Mouse (Mus musculus) cerebellum, adult 2 months (tissue): ENCODE results near the gene Smim1.

Experiments
- CTCF ChIP-seq: fragments of 200-500 bp; IDR thresholded peaks from 2 replicates; pipeline ENCODE4 v1.5.1; 2011; ENCODE audit warnings: low read depth, mild to moderate bottlenecking, control low read depth, low read length, moderate library complexity, borderline replicate concordance; ENCODE audit not compliant: insufficient read depth
- POLR2A ChIP-seq: fragments of 200-500 bp; IDR thresholded peaks from 2 replicates; pipeline ENCODE4 v1.6.1; 2011; ENCODE audit warnings: low read length, control low read depth, borderline replicate concordance; ENCODE audit not compliant: insufficient read depth

DNA sequence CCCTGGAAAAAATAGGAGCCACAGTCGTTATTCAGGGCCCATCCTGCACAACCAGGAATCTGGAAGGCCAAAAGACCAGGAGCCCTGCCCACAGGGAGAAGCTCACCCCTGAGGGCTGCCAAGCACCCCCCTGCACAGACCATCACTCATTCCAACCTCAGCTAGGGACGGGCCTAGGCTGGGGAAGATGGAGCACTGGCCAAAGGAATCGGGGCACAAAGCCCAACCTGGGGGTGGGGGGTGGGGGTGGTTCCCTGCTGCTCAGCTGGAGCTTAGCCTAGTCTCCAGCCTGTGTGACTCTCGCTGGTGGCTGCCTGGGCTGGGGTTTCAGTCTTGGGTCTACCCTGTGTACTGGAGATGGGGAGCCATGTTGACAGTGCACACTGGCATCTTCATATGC lies 3.2 kb downstream of the Smim1 start:
- TF ChIP-seq CTCF = no peak
- TF ChIP-seq POLR2A = no peak
